Mouse (Mus musculus): Measurements from ENCODE around the gene Nr2e3. TPM values are rescaled to one million over a fixed set of nuclear protein-coding genes. Genes with fewer than 3 reads are reported as not detected.
"Not testable (repeated sequence)": the region's sequence is repeated elsewhere in the genome, so short reads cannot be mapped to it uniquely, and the experiment has no call there.

Gene Nr2e3
- not detected for total RNA-seq (2021)

DNA sequence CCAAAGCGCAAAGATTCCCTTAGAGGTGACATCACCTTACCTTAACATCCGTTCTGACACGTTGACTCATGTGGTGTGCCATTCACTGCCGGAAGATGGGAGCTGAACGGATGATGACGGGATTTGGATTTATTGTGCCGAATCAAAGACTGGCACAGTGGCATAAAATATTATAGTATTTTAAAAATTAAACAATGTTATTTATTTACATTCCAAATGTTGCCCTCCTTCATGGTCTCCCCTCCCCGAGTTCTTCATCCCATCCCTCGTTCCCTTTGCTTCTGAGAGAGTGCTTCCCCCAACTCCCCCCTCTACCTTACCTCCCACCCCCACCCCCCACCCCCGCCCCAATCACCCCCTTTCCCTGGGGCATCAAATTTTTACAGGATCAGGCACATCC lies at the start of gene Nr2e3:
TSS of gene Nr2e3 (minus strand) at position 101 of the 400 bp plus-strand sequence.
- DNase-seq: no peak

DNA sequence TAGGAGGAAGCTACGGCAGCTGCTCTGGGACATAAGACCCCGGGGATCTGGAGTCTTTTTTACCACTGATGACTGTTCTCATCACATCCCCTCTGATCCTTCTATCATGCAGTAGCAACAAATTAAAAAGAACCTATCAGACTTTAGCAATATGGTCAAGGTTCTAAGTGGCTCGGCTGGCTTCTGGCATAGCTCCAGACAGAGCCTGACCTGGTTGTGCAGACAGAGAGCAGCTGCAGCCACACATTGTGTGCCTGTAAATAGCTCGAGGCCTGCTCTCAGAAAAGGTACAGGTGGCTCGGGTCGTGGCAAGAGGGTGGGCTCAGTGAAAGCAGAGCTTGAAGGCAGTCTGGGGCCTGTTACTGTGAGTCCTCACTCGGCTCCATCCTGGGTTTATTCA lies 48.5 kb upstream of the Nr2e3 start:
- DNase-seq: no peak

DNA sequence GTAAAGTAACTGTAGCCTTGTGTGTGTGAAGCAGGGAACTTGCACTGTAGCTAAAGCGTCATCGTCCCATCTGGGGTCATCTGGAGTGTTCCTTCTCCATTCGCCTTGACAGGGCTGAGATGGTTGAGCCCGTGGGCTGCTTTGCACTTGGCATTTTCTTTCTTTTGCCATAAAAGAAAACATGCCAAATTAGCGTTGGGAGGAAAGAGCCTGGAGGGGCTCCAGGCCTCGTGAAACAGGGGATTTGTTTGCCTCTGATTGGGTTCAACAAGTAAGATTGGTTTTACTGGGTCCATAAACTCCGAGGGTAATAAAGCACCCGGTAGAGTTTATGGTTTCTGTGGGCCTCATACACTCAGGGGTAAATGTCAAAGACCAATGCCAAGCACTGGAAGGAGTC lies 41.9 kb upstream of the Nr2e3 start:
- DNase-seq: no peak

DNA sequence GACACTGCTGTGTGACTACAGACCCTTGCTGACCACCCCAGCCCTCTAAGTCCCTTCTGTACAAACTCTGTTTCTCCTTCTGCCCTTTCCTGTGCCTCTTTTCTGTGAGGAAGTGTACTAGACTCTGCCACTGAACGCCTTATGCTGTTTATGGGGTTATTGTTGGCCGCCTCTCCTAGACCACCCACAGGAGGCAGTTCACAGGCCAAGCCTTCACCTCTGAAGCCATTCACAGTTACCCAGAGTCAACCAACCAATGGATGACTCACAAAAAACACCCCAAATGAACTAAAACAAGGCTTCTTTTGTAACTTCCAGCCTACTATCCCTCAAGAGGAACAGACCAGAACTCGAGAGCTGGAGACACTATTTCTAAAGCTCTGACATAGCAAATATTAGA lies 41.0 kb upstream of the Nr2e3 start:
- DNase-seq: no peak

DNA sequence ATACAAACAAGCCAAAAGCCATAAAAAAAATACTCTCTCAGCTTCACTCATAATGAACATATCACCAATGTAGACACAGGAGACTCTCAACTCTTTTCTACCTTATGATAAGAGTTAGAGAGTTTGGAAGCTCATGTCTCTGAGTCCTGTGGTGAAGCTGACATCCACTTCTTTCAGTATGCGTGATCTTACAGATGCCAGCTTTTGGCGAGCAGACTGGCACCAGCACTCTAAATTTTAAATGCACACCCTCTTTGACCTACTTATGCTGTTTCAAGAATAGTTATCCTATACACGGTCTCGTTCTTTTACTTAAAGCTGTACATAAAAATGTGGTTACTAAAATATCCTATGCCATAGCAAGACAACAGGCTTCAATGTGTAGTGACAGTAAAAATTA lies 37.3 kb upstream of the Nr2e3 start:
- DNase-seq: no peak

DNA sequence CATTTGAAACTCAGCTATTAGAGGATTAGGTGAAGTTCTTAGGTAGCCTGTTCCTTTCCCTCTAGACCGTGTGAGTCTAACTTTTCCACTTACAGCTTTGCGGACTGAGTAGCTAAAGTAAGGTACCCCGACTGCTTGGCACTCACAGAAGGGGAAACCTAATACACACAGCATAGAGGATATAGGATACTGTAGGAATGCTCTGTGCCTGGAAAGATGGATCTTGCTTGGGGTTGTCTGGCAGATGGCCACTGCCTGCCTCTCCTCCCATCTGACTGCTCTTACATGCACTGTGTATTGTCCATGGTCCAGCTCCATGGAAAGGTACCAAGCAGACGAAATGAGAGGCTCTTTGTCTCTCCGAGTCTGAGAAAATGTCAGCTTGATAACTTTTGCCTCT lies 30.9 kb upstream of the Nr2e3 start:
- no peak for DNase-seq

DNA sequence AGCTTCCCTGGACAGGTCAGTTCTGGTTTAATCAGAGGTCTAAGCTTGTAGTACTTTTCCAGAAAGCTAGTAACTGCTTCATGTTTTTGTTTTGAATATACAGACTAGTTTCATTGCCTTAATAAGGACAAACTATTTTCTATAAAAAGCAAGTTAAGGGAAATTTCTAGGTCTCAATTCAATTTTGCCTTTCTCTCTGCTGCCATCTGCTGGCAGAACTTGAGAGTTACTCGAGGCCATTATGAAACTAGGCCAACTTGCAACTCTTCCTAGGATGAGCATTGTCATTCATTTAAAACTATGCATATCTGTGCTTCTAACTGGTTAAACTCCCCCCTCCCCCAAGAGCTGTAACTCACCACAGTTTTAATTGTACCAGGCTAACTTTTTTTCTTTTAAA lies 29.4 kb upstream of the Nr2e3 start:
- peak; percentile 41 to 60 for DNase-seq

DNA sequence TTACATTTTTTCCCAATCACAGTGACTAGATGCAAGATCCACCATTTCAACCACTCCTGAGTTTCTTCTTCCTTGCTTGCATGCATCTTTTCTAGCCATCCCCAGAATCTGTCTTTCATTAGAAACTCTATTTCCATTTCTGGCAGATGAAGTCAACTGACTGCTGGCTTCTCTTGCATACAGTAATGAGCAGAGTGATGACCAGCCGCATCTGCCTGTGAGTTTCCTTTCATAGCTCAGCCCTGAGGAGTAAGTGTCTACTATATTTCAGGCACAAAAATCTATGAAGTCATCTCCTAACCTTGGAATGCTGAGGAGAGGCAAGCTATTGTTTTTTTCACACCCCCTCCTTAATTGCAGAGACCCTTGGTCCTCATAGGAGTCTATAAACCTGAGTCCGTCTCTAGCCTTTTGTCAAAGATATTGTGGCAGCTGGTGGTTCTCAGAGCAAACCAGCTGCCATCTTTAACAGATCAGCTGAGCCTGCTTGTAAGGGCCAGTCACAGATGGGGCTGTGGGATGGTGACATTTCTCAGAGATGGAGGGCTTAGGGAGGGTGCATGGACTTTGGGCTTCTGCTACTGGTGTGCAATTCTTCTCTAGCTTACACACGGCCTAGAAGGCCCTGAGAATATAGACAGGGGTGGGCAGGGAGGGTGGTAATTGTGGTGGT lies 25.6 kb upstream of the Nr2e3 start:
- DNase-seq: no peak

DNA sequence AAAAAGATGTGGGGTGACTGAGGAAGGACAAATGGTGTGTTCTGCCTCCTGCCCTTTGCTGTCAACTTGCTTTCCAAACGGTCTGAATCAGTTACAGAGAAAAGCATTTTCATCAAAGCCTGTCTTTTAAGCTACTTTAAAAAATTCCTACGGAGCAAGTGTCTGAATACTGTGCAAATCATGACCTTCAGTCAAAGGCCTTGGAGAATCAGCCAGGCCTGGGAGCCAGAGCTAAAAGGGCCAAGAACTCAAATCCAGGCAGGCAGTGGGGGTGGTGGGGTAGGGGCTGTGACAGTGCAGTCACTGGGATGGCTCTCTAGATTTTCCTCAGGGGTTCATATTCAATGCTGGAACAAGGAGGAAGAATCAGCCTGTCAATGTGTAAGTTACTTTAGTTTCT lies 20.7 kb upstream of the Nr2e3 start:
- no peak for DNase-seq

DNA sequence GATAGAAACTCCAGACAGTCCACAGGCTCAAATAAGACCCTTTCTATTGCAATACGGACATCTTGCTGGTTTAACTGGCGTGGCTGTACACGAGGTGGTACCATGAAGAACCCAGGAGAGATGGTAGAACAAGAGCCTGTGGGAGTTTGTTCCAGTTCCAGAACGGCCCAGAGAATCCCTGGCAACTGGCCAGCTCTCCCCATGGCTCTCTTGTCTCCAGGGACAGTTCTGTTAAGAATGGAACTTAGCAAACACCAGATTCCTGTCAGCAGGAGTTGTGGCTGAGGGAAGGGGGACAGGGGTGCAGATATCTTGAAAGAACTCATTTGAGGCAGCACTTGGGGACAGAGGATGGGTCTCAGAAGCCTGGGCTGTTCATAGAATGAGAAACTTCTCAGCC lies 10.8 kb upstream of the Nr2e3 start:
- no peak for DNase-seq

DNA sequence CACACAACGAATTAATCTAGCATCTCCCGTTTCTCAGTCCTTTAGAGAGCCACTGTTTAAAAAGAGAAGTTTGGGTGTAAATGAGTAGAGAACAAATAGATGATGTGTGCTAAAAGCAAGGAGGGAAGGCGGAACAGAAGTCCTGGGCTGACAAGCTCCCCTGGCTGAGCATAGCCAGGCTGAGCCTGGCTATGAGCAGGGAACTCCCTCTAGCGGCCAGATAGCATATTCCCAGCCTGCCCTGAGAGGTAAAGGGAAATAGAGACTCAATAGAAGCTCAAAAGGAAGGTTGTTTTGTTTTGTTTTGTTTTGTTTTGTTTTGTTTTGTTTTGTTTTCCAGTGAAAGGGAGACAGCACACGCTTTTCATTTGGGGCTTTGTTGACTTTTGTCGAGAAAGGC lies 8.9 kb upstream of the Nr2e3 start:
- peak; percentile 57 to 60 for DNase-seq

DNA sequence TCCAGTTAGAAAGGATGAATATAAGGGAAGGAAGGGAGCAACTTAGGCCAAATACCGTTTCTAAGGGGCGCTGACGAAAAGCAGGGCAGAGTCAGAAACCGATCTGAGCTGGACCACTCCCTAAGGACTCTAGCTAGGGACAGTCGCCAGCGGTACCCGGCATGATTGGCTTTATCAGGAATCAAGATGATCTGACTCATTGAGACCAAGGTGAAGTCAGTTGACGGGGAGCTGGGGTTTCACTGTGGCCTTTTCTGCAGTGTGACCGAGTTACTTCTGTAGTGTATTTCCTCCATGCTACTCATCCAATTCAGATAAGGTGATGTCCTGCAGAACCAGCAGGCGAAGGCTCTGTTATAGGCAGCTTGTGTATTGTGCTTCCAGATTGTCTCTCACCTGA lies 4.6 kb upstream of the Nr2e3 start:
- no peak for DNase-seq

DNA sequence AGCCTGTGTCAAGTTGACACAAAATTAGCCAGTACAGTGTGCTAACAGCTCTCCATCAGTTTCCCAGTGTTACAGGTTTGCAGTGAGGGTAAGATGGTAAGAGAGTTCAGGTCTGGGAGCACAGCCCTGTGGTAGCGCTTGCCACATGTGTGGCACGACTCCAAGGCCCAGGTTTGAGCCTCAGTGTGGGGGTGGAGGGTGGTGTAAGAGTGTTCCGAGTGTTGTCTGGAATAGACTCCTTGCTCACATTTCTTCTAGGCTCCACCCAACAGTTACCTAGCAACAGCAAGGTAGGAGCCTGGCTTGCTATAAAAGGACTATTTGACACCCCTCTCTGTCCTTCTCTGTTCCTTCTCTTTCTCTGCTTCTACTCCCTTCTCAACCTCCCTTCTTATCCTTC lies 3.9 kb upstream of the Nr2e3 start:
- no peak for DNase-seq

DNA sequence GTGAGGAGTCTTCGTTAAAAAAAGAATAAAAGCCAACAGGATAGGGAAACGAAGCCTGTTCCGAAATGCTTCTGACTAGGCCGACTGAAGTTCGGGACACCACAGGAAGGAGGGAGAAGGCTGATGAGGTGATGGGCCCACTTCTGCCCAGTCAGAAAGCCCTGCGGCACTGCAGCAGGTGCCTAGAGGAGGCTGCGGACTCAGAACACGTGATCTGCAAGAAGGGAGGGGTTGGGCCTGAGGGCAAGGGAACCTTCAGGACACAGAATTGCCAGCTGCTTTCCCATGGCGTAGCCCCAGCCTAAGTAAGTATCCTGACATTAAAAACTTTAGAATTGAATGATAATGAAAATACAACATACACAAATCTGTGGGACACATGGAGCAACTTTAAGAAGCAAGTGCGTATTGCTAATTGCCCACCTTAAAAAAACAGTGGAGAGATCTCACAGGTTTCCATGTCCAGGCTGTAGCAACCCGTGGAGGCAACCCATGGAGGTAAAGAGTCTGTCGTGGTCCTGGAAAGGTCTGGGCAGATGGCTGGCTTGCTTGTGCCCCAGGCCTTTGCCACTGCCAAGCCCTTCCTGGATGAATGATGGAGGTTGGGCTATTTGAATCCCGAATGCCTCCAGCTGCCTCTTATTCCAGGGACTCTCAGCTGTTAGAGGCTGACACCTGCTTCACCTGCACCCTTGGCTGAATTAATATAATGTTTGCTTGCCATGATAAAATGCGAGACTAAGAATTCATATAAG lies 919 bp upstream of the Nr2e3 start:
- DNase-seq: no peak

DNA sequence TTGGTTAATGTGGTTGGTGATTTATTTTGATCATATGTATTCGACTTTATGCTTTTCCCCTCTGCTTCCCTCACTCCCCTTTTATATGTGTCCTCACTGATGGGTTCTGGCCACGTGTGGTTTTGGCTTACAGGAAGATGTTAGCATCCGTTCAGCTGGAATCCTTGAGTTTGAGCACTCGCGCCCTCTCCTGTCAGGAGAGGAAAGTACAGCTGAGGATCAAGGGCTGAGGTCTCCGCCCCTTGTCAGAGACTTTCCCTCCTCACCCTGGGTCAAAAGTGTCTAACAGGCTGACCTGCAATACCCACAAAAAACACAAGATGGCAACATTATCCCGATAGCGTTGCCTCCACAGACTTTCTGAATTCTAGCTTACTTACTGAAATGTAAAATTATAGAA lies 1.2 kb downstream of the Nr2e3 start:
- DNase-seq: peak; percentile 41

DNA sequence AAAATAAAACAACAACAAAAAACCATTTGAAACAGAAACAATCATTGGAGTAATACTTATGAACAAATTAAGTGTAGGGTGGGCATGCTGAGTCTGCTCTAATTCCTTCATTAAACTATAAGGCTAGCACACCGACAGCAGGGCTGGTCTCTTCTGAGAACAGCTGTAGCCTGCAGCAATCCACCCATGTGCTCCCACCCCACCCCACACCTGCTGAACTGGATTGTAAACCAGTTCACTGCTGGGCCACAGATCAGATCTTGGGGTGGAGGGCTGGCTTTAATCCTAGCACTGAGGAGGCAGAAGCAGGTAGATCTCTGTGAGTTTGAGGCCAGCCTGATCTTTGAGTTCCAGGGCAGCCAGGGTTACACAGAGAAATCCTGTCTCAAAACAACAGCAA lies 2.3 kb downstream of the Nr2e3 start:
- not testable (repeated sequence) for DNase-seq

DNA sequence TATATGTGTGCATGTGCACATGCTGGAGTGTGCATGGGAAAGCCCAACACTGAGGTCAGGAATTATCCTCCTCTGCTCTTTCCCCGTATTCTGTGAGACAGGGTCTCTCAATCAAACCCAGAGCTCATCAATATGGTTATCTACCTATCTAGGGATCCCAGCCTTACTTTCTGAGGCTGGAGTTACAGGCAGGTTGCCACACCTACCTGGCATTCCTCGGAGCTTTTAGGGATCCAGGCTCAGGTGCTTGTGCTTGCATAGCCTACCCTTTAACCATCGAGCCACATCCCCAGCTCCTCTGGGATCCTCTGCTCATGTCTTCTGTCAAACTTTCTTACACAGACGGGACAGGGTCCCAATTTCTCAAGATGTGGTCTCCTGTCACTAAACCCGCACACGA lies 4.0 kb downstream of the Nr2e3 start:
- DNase-seq: no peak

DNA sequence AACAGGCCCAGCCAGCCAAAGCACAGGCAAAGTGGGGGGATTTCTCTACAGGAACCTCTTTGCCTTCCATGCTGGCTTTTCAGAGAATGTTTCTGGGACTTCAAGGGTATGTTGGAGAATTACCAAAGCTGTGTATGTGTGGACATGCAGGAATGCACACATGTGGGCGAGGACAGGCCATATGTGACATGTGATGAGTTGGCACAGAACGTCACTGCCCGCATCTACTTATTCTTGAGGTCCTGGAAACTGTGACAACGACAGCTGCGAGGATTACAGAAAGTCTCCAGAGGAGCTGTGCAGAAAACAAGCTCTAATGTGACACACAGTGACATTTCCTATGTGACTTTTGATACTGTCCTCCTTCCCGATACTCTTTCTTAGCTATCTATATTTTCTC lies 4.8 kb downstream of the Nr2e3 start:
- DNase-seq: no peak

DNA sequence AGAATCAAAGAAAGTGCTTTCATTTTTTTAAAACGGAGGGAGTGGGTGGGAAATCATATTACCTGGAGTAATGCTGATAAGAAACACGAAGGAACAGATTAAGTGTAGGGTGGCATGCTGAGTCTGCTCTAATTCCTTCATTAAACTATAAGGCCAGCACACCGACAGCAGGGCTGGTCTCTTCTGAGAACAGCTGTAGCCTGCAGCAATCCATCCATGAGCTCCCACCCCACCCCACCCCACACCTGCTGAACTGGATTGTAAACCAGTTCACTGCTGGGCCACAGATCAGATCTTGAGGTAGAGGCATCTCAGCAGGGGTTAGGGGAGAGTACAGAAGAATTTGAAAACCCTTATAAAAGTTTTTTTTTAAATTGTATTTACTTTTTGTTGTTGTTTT lies 5.3 kb downstream of the Nr2e3 start:
- no peak for DNase-seq

DNA sequence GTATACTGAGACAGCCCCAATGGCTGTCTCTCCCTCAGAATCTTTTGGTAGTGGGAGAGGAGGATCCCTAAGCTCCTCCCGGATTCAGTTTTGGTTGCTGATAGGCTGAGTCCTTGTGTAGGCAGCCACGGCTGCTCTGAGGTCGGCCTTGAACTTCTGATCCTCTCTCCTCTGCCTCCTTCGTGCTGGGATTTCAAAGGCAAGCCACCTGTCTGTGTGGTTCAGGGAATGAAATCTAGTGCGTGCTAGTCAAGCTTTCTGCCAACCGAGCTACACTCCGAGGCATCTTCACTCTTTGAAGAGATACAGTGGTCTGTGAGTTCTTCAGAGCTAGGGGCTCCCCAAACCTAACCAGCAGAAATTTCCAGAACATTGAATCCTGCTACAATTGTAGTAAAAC lies 6.9 kb downstream of the Nr2e3 start:
- DNase-seq: no peak

DNA sequence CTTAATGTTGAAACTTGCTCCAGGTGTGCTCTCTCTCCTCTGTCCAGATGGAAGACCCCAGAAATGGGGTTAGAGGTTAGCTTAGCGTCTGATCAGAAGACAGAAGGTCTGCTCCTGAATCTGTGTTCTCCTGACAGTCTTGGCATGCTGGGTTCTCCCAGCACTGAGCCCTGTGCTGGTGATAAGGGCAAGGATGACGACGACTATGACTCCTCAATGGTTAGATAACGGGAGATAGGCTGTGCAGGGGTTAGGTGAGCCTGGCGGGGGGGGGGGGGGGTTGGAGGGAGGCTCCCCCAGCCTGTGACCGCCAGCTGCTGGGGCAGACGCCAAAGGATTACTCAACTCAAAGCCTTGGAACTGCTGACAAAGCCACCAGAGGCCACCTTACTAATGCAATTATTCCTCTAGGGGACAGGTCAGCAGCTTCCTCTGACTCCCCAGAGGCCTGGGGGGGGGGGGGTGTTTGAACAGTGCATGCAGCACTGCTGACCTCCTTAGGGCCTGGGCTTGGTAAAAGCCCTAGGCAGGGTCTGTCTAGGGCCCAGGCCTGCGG lies 7.9 kb downstream of the Nr2e3 start:
- DNase-seq: no peak

DNA sequence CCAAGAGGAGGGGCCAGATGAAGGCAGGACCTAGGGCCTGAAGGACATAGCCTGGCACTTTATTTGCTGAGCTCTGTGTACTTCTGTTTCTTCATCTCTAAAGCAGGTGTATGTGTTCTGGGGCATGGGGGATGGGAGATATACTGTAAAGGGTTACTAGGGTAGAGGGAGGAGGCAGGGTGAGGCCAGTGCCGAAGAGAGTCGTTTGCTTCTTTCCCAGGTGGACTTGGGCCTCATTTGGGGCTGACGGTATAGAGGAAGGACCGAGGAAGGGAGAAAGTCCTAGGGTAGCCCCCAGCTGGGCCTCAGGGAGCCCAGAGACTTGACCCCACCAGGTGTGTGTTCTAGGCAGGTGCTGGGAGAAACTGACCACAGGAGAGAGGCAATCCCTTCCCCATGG lies 8.5 kb downstream of the Nr2e3 start:
- DNase-seq: no peak

DNA sequence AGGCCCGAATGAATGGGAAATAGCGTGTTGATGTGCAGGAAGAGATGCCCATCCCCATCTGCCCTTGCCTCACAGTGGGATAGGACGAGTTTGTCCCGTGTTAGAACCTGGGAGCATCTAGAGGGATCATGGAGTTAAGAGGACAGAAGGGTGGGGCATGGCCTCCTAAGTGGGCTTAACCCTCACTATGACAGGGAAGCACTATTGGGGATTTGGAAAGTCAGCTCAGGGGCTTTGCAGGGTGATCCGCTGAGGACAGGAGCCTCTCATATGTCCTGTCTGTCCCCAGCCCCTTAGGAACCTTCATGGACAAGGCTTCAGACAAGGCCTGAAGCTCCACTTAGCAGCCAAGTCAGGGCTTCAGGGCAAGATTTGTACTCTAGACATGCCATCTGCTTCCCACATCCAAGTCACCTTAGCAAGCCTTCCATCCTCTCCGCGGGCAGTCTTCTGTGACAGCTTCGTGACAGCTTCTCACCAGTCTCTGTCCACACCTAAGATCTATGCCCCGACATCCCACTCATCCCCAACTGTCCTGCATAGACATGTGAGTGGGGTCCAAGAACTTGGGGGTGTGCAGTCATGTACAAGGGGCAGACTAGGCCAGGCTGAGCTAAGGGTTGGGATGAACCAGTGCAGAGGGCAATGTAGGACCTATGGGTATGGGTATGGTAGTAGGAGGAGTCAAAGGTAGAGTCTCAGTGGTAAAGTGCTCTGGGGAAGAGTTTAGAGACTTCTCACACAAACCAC lies 9.3 kb downstream of the Nr2e3 start:
- no peak for DNase-seq

DNA sequence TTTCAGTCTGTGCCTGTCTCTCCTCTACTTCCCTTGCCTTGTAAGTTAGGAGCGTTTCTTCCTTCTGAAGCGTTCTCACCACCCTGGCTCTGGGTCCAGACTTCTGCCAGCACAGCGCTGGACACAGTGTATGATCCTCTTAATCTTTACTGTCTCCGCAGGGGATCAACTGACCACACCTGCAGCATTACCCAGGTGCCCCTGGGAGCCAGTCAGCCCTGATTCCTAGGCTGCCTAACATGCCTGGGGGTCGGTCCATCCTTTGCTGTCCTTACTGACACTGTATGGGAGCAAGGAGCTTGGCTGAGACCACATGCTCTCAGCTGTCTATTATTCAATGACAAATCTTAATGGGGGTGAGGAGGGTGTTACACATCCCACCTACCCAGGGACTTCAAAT lies 10.5 kb downstream of the Nr2e3 start:
- no peak for DNase-seq
